Mouse (Mus musculus): ENCODE measurements around the gene Olfr463. TPM values are rescaled to one million over a fixed set of nuclear protein-coding genes. Genes with fewer than 3 reads are reported as not detected.

Olfr463 gene
- total and polyA plus RNA-seq, 3 experiments, result not detected

DNA sequence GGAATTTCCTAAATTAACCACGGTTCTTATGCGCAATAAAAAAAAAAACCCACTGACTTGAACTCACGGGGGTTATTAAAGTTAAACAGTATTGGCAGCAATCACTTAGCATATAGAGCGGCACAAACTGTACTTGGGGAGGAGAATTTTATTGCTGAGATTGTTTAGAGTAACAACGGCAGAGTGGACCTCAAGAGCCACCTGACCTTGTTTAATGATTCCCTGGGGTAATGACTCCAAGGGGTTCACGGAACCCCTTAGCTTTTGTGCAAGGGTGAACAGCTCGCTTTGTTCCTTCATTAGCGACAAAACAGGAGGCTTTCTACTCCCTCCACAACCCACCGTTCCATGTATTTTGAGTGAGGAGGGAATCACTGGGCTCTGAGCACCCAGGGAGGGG, 17.4 kb downstream of the Olfr463 start:
- H3K4me3 ChIP-seq (ENCODE audit: control insufficient read depth in 1 of 2, insufficient read depth in 1 of 2, low read depth in 2 of 2, low read length in 2 of 2), result no peak overlapping the region
- H3K79me2 ChIP-seq (ENCODE audit: control insufficient read depth, insufficient read depth, low read length, poor library complexity), result no peaks in the 10 kb centered on the region
- TF ChIP-seq ZKSCAN1 (IDR thresholded peaks at IDR 0.05; ENCODE audit: low read depth, low read length) (no peak), E2F4 (IDR thresholded peaks at IDR 0.05; ENCODE audit: borderline replicate concordance, low read depth, low read length) (no peak), ZC3H11A (IDR thresholded peaks at IDR 0.05; ENCODE audit: low read depth, low read length) (no peak), HCFC1 (IDR thresholded peaks at IDR 0.05; ENCODE audit: low read depth, low read length) (no peak), TCF12 (IDR thresholded peaks at IDR 0.05; ENCODE audit: low read depth, low read length) (no peak), GABPA (IDR thresholded peaks at IDR 0.05; ENCODE audit: low read depth, low read length) (no peak), CHD2 (IDR thresholded peaks at IDR 0.05; ENCODE audit: low read length) (no peak), RAD21 (IDR thresholded peaks at IDR 0.05; ENCODE audit: low read depth, low read length) (no peak), EP300 (IDR thresholded peaks at IDR 0.05; ENCODE audit: low read depth in 1 of 2, low read length in 2 of 2) (no peak), USF1 (IDR thresholded peaks at IDR 0.05; ENCODE audit: low read depth, low read length) (no peak), ETS1 (IDR thresholded peaks at IDR 0.05; ENCODE audit: low read depth, low read length) (no peak), JUND (IDR thresholded peaks at IDR 0.05; ENCODE audit: low read depth, low read length) (no peak), MXI1 (IDR thresholded peaks at IDR 0.05; ENCODE audit: low read depth, low read length) (no peak), UBTF (IDR thresholded peaks at IDR 0.05; ENCODE audit: borderline replicate concordance, insufficient read depth, low read depth, low read length) (no peak), MAX (IDR thresholded peaks at IDR 0.05; ENCODE audit: low read length) (no peak)
- H3K9ac ChIP-seq (ENCODE audit: control insufficient read depth, low read depth, low read length, poor library complexity, severe bottlenecking), result no peak overlapping the region
- DNase-seq (ENCODE audit: low read depth, low spot score), result no peak
- peaks cover 10 to 15% of the 10 kb centered on the region in 2 experiments; a peak in 3 of 4 replicates for H3K27me3 ChIP-seq (ENCODE audit: control insufficient read depth in 1 of 2, insufficient read depth in 2 of 2, low read length in 2 of 2)
- no peaks in the 10 kb centered on the region for H3K36me3 ChIP-seq (ENCODE audit: control insufficient read depth in 1 of 2, insufficient read depth in 2 of 2, low read length in 2 of 2)
- no peaks in the 10 kb centered on the region for H3K9me3 ChIP-seq (replicated peaks; ENCODE audit: insufficient read depth, low read length)
- no peak overlapping the region for H3K27ac ChIP-seq (ENCODE audit: control insufficient read depth, low read depth, low read length)
- H3K4me1 ChIP-seq (ENCODE audit: control insufficient read depth in 1 of 2, insufficient read depth in 2 of 2, low read length in 2 of 2), result no peaks in the 10 kb centered on the region; a peak in 2 of 4 replicates

DNA sequence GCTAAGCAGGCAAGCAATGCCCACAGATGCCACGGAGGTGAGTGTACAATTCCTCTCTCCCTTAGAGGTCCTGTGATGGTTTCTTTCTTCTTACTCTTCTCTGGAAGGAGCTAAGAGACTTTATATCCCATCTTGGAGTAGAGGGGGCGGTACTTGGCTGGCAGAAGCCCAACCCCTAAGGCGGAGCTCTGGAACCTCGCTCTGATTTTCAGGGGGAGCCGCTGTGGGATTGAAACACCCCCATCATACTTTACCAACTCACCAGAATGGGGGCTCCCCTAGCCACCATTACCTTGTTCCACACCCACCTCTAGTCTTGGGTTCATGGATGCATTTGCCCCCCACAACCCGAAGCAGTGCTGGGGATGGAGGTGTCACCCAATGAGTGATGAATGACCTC, 21.8 kb downstream of the Olfr463 start, which contains the start of gene Epx:
Epx (minus strand) TSS at position 101 of the 400 bp plus-strand sequence.
- Histone ChIP-seq H3K4me3 (ENCODE audit: control insufficient read depth in 1 of 2, insufficient read depth in 1 of 2, low read depth in 2 of 2, low read length in 2 of 2) (no peak within 1 kb of the TSS), H3K79me2 (ENCODE audit: control insufficient read depth, insufficient read depth, low read length, poor library complexity) (no peaks in the 10 kb centered on the region), H3K9me3 (replicated peaks; ENCODE audit: insufficient read depth, low read length) (no peaks in the 10 kb centered on the region), H3K36me3 (ENCODE audit: control insufficient read depth in 1 of 2, insufficient read depth in 2 of 2, low read length in 2 of 2) (no peaks in the 10 kb centered on the region), H3K27ac (ENCODE audit: control insufficient read depth, low read depth, low read length) (no peak within 1 kb of the TSS), H3K9ac (ENCODE audit: control insufficient read depth, low read depth, low read length, poor library complexity, severe bottlenecking) (no peak within 1 kb of the TSS), H3K27me3 (ENCODE audit: control insufficient read depth in 1 of 2, insufficient read depth in 2 of 2, low read length in 2 of 2) (peaks cover 3 to 15% of the 10 kb centered on the region in 2 experiments; a peak in 3 of 4 replicates), H3K4me1 (ENCODE audit: control insufficient read depth in 1 of 2, insufficient read depth in 2 of 2, low read length in 2 of 2) (no peaks in the 10 kb centered on the region)
- TF ChIP-seq MAZ (IDR thresholded peaks at IDR 0.05; ENCODE audit: low read depth, low read length), result no peak
- no peak for TF ChIP-seq ETS1 (IDR thresholded peaks at IDR 0.05; ENCODE audit: low read depth, low read length)
- TF ChIP-seq MAFK (IDR thresholded peaks at IDR 0.05; ENCODE audit: borderline replicate concordance, low read depth, low read length), result no peak
- no peak for TF ChIP-seq RAD21 (IDR thresholded peaks at IDR 0.05; ENCODE audit: low read depth, low read length)
- no peak for TF ChIP-seq E2F4 (IDR thresholded peaks at IDR 0.05; ENCODE audit: borderline replicate concordance, low read depth, low read length)
- TF ChIP-seq MEF2A (IDR thresholded peaks at IDR 0.05; ENCODE audit: extremely low read depth, insufficient replicate concordance, low read depth, low read length, poor library complexity, severe bottlenecking), result no peak
- no peak for TF ChIP-seq MYB (IDR thresholded peaks at IDR 0.05; ENCODE audit: low read depth, low read length)
- TF ChIP-seq CTCF (IDR thresholded peaks at IDR 0.05 in 2 of 3, conservative IDR thresholded peaks at IDR 0.05 in 1 of 3; ENCODE audit: control insufficient read depth in 1 of 3, insufficient read depth in 1 of 3, low read depth in 2 of 3, low read length in 3 of 3, poor library complexity in 1 of 3, severe bottlenecking in 1 of 3), result no peak
- no peak for TF ChIP-seq ELF1 (IDR thresholded peaks at IDR 0.05; ENCODE audit: low read depth, low read length)
- no peak for TF ChIP-seq ZC3H11A (IDR thresholded peaks at IDR 0.05; ENCODE audit: low read depth, low read length)
- TF ChIP-seq EP300 (IDR thresholded peaks at IDR 0.05; ENCODE audit: low read depth in 1 of 2, low read length in 2 of 2), result no peak
- no peak for TF ChIP-seq NELFE (IDR thresholded peaks at IDR 0.05; ENCODE audit: low read depth, low read length)
- TF ChIP-seq SIN3A (IDR thresholded peaks at IDR 0.05; ENCODE audit: low read length), result no peak
- no peak for TF ChIP-seq CHD2 (IDR thresholded peaks at IDR 0.05; ENCODE audit: low read length)
- DNase-seq (ENCODE audit: low read depth, low spot score), result no peak
